9 mouse cellular contexts compared by ENCODE assay signal in the genomic region with DNA sequence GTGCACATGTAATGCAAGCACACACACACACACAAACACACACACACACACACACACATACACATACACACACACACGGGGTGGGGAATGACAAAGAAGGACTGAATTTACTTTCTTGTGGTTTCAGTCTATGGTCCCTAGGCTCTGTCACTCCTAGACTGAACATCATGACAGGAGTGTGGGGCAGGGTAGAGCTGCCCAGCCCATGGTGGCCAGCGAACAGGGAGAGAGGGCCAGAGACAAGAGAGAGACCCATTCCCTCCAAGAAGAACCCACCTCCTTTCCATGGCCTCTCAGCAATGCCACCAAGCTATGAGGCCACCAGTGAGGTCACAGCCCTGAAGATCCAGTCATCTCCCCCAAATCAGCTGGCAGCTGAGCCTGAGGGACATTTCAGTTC.
A peak's percentile ranks its signal among the peaks of the same experiment; 100 is the strongest.
DNase-seq lines count a peak whose midpoint lies in the region; ATAC-seq and TF ChIP-seq lines count a peak whose summit lies in the region.
"Had no signal": no experiment of that assay in that cellular context is flagged by ENCODE, and none has a peak within 500 bp of the region (broad histone marks: within the 10 kb centered on the region; RNA-seq: fewer than 3 reads in every experiment).

No protein-coding gene starts in this region.

- no peak for DNase-seq in heart, embryonic 10.5 days (ENCODE audit: low spot score)
- no peak for DNase-seq in heart, adult 2 months
- DNase-seq in thymus, postnatal 4 days = peak; percentile 23
- no peak for DNase-seq in thymus, adult 2 months
- no peak for DNase-seq in stomach, postnatal 0 days (ENCODE audit: low spot score)
- DNase-seq in layer of hippocampus, adult 9-11 months = no peak
- no peak for DNase-seq in retina, postnatal 1 day
- DNase-seq: cerebellum, adult 9-10 months had no signal

- TF ChIP-seq EP300 in heart, adult 2 months (IDR thresholded peaks at IDR 0.05; ENCODE audit: insufficient read depth, low read depth, low read length) = no peak
- no peak for TF ChIP-seq EP300 in stomach, postnatal 0 days (optimal IDR thresholded peaks at IDR 0.05)

- no peak for TF ChIP-seq POLR2A in heart, adult 2 months (IDR thresholded peaks at IDR 0.05; ENCODE audit: insufficient read depth, low read depth, low read length)
- no peak for TF ChIP-seq POLR2A in thymus, adult 2 months (IDR thresholded peaks at IDR 0.05; ENCODE audit: control insufficient read depth, extremely low read depth, insufficient read depth, low read length, poor library complexity)

- WGBS in heart, embryonic 10.5 days = 61% methylated on average over 2 of the region's 2 CpGs
- WGBS in heart, adult 2 months = 50% methylated on average over 2 of the region's 2 CpGs
- WGBS in thymus, adult 2 months = 10% methylated on average over 2 of the region's 2 CpGs
- WGBS in liver, embryonic 16.5 days (ENCODE audit: insufficient replicate concordance) = 30% methylated on average over 2 of the region's 2 CpGs
- 76% methylated on average over 2 of the region's 2 CpGs for whole genome bisulfite sequencing in stomach, postnatal 0 days

- H3K4me2 ChIP-seq in liver, embryonic 16.5 days (ENCODE audit: low read depth, low read length) = peak overlapping the region; percentile 38; the same call in 1 of the 2 replicates
- H3K4me2 ChIP-seq in stomach, postnatal 0 days (replicated peaks; ENCODE audit: low read depth) = peak overlapping the region; percentile 47; the same call in 1 of the 2 replicates

- TF ChIP-seq CTCF in heart, adult 2 months (IDR thresholded peaks at IDR 0.05) = no peak
- no peak for TF ChIP-seq CTCF in thymus, adult 2 months (IDR thresholded peaks at IDR 0.05; ENCODE audit: borderline replicate concordance, control insufficient read depth, extremely low read depth, insufficient read depth, low read length, poor library complexity)
- TF ChIP-seq CTCF in stomach, postnatal 0 days (IDR thresholded peaks at IDR 0.05; ENCODE audit: low read depth) = no peak

- H3K9me3 ChIP-seq in heart, embryonic 10.5 days = no peaks in the 10 kb centered on the region
- no peaks in the 10 kb centered on the region for H3K9me3 ChIP-seq in liver, embryonic 16.5 days (replicated peaks; ENCODE audit: control insufficient read depth, low read length)
- no peaks in the 10 kb centered on the region for H3K9me3 ChIP-seq in stomach, postnatal 0 days (ENCODE audit: control insufficient read depth, low read length)

- peak overlapping the region; percentile 85 for H3K27ac ChIP-seq in heart, embryonic 10.5 days
- no peak overlapping the region; the same call in 1 of the 2 replicates for H3K27ac ChIP-seq in heart, adult 2 months
- H3K27ac ChIP-seq in thymus, adult 2 months (ENCODE audit: control insufficient read depth, insufficient read depth, low read length) = no peak overlapping the region
- H3K27ac ChIP-seq in liver, embryonic 16.5 days (ENCODE audit: low read length) = peak overlapping the region; percentile 2; the same call in 1 of the 2 replicates
- H3K27ac ChIP-seq in stomach, postnatal 0 days (replicated peaks) = peak overlapping the region; percentile 77

- H3K79me2 ChIP-seq in heart, adult 2 months (replicated peaks; ENCODE audit: control insufficient read depth, insufficient read depth, low read length) = no peaks in the 10 kb centered on the region

- H3K36me3 ChIP-seq in heart, embryonic 10.5 days = no peaks in the 10 kb centered on the region
- no peaks in the 10 kb centered on the region for H3K36me3 ChIP-seq in heart, adult 2 months (ENCODE audit: control insufficient read depth, insufficient read depth, low read length)
- H3K36me3 ChIP-seq in thymus, adult 2 months (ENCODE audit: control insufficient read depth, insufficient read depth, low read length) = no peaks in the 10 kb centered on the region
- H3K36me3 ChIP-seq in liver, embryonic 16.5 days (ENCODE audit: control insufficient read depth, insufficient read depth) = no peaks in the 10 kb centered on the region
- no peaks in the 10 kb centered on the region for H3K36me3 ChIP-seq in stomach, postnatal 0 days (ENCODE audit: control insufficient read depth, insufficient read depth, low read length)

- peaks cover 47% of the 10 kb centered on the region for H3K4me1 ChIP-seq in heart, embryonic 10.5 days
- H3K4me1 ChIP-seq in heart, adult 2 months (ENCODE audit: control insufficient read depth, insufficient read depth, low read length) = peaks cover 8% of the 10 kb centered on the region
- H3K4me1 ChIP-seq in thymus, adult 2 months (replicated peaks; ENCODE audit: control insufficient read depth, insufficient read depth, low read length) = peaks cover 18% of the 10 kb centered on the region
- H3K4me1 ChIP-seq in liver, embryonic 16.5 days (ENCODE audit: control insufficient read depth, low read depth, low read length) = peaks cover 17% of the 10 kb centered on the region
- peaks cover 5% of the 10 kb centered on the region; the same call in 1 of the 2 replicates for H3K4me1 ChIP-seq in stomach, postnatal 0 days (replicated peaks; ENCODE audit: control insufficient read depth, insufficient read depth)

- ATAC-seq in liver, embryonic 16.5 days (ENCODE audit: low read depth) = no peak
- peak; percentile 11; the same call in 1 of the 2 replicates for ATAC-seq in stomach, postnatal 0 days (ENCODE audit: low FRiP score, low TSS enrichment)

- no peak overlapping the region for H3K9ac ChIP-seq in heart, adult 2 months (ENCODE audit: low read depth, low read length)
- no peak overlapping the region for H3K9ac ChIP-seq in liver, embryonic 16.5 days (ENCODE audit: low read depth, low read length)
- H3K9ac ChIP-seq in stomach, postnatal 0 days (ENCODE audit: low read length) = 0 out of 2 replicates have a peak overlapping the region, but pooled peaks have one; percentile 18

- H3K4me3 ChIP-seq in heart, embryonic 10.5 days = no peak overlapping the region
- no peak overlapping the region for H3K4me3 ChIP-seq in heart, adult 2 months
- no peak overlapping the region for H3K4me3 ChIP-seq in thymus, adult 2 months (ENCODE audit: control insufficient read depth, insufficient read depth, low read length)
- no peak overlapping the region for H3K4me3 ChIP-seq in liver, embryonic 16.5 days (ENCODE audit: low read depth, low read length)
- no peak overlapping the region for H3K4me3 ChIP-seq in stomach, postnatal 0 days (ENCODE audit: low read depth, low read length)

- no peaks in the 10 kb centered on the region for H3K27me3 ChIP-seq in heart, embryonic 10.5 days (ENCODE audit: insufficient read depth, poor library complexity, severe bottlenecking)
- H3K27me3 ChIP-seq in heart, adult 2 months (ENCODE audit: control insufficient read depth, insufficient read depth, low read length) = no peaks in the 10 kb centered on the region
- no peaks in the 10 kb centered on the region for H3K27me3 ChIP-seq in thymus, adult 2 months (ENCODE audit: control insufficient read depth, insufficient read depth, low read length)
- no peaks in the 10 kb centered on the region for H3K27me3 ChIP-seq in liver, embryonic 16.5 days (ENCODE audit: control insufficient read depth, insufficient read depth, low read depth, low read length)
- H3K27me3 ChIP-seq in stomach, postnatal 0 days (ENCODE audit: control insufficient read depth, insufficient read depth, low read length) = no peaks in the 10 kb centered on the region

- intact Hi-C loops in heart, adult 2 months (cut with DNase I) = loop anchor here (2.0 kb wide), 1 partner anchor 19 kb away; no protein-coding TSS in a partner anchor

Comparison
In these comparisons a context has a peak if more than half of its experiments do, and no peak if none do; other contexts are left out.
1. H3K27ac ChIP-seq: peak in heart, embryonic 10.5 days (single experiment), liver, embryonic 16.5 days (single experiment) and stomach, postnatal 0 days (single experiment); none in heart, adult 2 months (single experiment) and thymus, adult 2 months (single experiment).